9 mouse cellular contexts compared by ENCODE assay signal in genomic region chr2:172399901-172400300, GRCm38 (mm10). TPM values are rescaled to one million over a fixed set of nuclear protein-coding genes. Genes with fewer than 3 reads are reported as not detected.
DNase-seq lines count a peak whose midpoint lies in the region.
"Had no signal": no experiment of that assay in that cellular context is flagged by ENCODE, and none has a peak within 500 bp of the region (broad histone marks: within the 10 kb centered on the region; RNA-seq: fewer than 3 reads in every experiment).

No protein-coding gene starts in this region.

- H3K79me2 ChIP-seq in macrophage (ENCODE audit: inconsistent target) = 0 out of 2 replicates have a peak, but pooled peaks cover 10% of the 10 kb centered on the region

- no peak overlapping the region for H3K4me3 ChIP-seq in macrophage (ENCODE audit: inconsistent target)
- H3K4me3 ChIP-seq: erythroblast, embryonic 14.5 days had no signal

- no peaks in the 10 kb centered on the region for H3K36me3 ChIP-seq in macrophage (ENCODE audit: inconsistent target)

- WGBS in macrophage (ENCODE audit: missing documents) = 49% methylated on average over 9 of the region's 9 CpGs

- DNase-seq in adrenal gland, postnatal 14 days = peak; percentile 15
- DNase-seq in adrenal gland, postnatal 4 days (ENCODE audit: low spot score in 2 of 2) = no peak
- DNase-seq in retina, postnatal 1 day = peak; percentile 25
- no peak for DNase-seq in retina, embryonic 14.5 days (ENCODE audit: low spot score)
- DNase-seq in thymus, postnatal 36 days = peak; percentile 38 to 59
- DNase-seq in urinary bladder, adult 18-20 months (ENCODE audit: low spot score in 2 of 2) = no peak
- DNase-seq in left cerebral cortex, adult 11 months (ENCODE audit: low spot score) = no peak

- H3K27ac ChIP-seq in macrophage = peak overlapping the region; percentile 95

RNA-seq across cellular contexts. Expression of gene Cass4, which starts 6.3 kb away (rescaled TPM):
- total RNA-seq in adrenal gland, postnatal 14 days (2021) = 0.15 and 0.53 TPM in 2 replicates
- total RNA-seq in adrenal gland, postnatal 4 days (2021) = under 1 TPM; 0.22 to 0.25 TPM
- 1 to 10 TPM in 14 of 26 experiments, under 1 TPM in 12; 0.19 to 9.7 (median 1.1) TPM for total RNA-seq in macrophage (2018; cell fraction: chromatin; rRNA removed)
- total RNA-seq in macrophage (2018; cell fraction: cytosol; rRNA removed) = 1 to 10 TPM in 10 of 26 experiments, under 1 TPM in 16; 0.13 to 4.9 (median 0.87) TPM
- 1 to 10 TPM in 17 of 26 experiments, under 1 TPM in 8, not detected in 1; 0.22 to 5.6 (median 1.4) TPM for total RNA-seq in macrophage (2018; cell fraction: nucleus; rRNA removed)
- polyA plus RNA-seq in macrophage (2018) = 0.40 to 3.1 TPM (median 0.60 TPM) in 3 replicates
- polyA plus RNA-seq: erythroblast, embryonic 14.5 days had no signal

RNA-seq across cellular contexts. Expression of gene Cstf1, which starts 29.4 kb away (rescaled TPM):
- total RNA-seq in adrenal gland, postnatal 14 days (2021) = 35.5 and 36.1 TPM in 2 replicates
- 10 to 100 TPM; 38.5 to 41.5 TPM for total RNA-seq in adrenal gland, postnatal 4 days (2021)
- total RNA-seq in macrophage (2018; cell fraction: chromatin; rRNA removed) = 10 to 100 TPM in 24 of 26 experiments, 1 to 10 TPM in 2; 8.3 to 33.5 (median 15.8) TPM
- 10 to 100 TPM in 24 of 26 experiments, 1 to 10 TPM in 2; 9.6 to 16.7 (median 14.1) TPM for total RNA-seq in macrophage (2018; cell fraction: cytosol; rRNA removed)
- 10 to 100 TPM; 10.8 to 29.2 (median 14.9) TPM for total RNA-seq in macrophage (2018; cell fraction: nucleus; rRNA removed)
- 12.6 to 20.9 TPM (median 16.2 TPM) in 3 replicates for polyA plus RNA-seq in macrophage (2018)

RNA-seq across cellular contexts. Expression of gene Aurka, which starts 29.6 kb away (rescaled TPM):
- total RNA-seq in adrenal gland, postnatal 14 days (2021) = 10.5 and 14.6 TPM in 2 replicates
- 10 to 100 TPM; 22.4 to 22.6 TPM for total RNA-seq in adrenal gland, postnatal 4 days (2021)
- total RNA-seq in macrophage (2018; cell fraction: chromatin; rRNA removed) = 10 to 100 TPM in 1 of 26 experiments, 1 to 10 TPM in 24, under 1 TPM in 1; 0.73 to 12.3 (median 3.2) TPM
- total RNA-seq in macrophage (2018; cell fraction: cytosol; rRNA removed) = 1 to 10 TPM; 2.2 to 6.8 (median 3.6) TPM
- total RNA-seq in macrophage (2018; cell fraction: nucleus; rRNA removed) = 10 to 100 TPM in 1 of 26 experiments, 1 to 10 TPM in 25; 1.2 to 11.5 (median 2.4) TPM
- polyA plus RNA-seq in macrophage (2018) = 1.9 to 8.0 TPM (median 6.1 TPM) in 3 replicates

RNA-seq across cellular contexts. Expression of gene Rtf2, which starts 40.5 kb away (rescaled TPM):
- 66.2 and 71.8 TPM in 2 replicates for total RNA-seq in adrenal gland, postnatal 14 days (2021)
- 10 to 100 TPM; 73.0 to 73.2 TPM for total RNA-seq in adrenal gland, postnatal 4 days (2021)
- 100 to 1,000 TPM in 18 of 26 experiments, 10 to 100 TPM in 8; 73.1 to 320 (median 125) TPM for total RNA-seq in macrophage (2018; cell fraction: chromatin; rRNA removed)
- 100 to 1,000 TPM; 107 to 184 (median 136) TPM for total RNA-seq in macrophage (2018; cell fraction: cytosol; rRNA removed)
- 100 to 1,000 TPM in 13 of 26 experiments, 10 to 100 TPM in 13; 67.4 to 176 (median 100) TPM for total RNA-seq in macrophage (2018; cell fraction: nucleus; rRNA removed)
- polyA plus RNA-seq in macrophage (2018) = 128 to 215 TPM (median 170 TPM) in 3 replicates

RNA-seq across cellular contexts. Expression of gene Fam210b, which starts 54.5 kb away (rescaled TPM):
- 17.1 and 26.9 TPM in 2 replicates for total RNA-seq in adrenal gland, postnatal 14 days (2021)
- total RNA-seq in adrenal gland, postnatal 4 days (2021) = 10 to 100 TPM; 28.4 to 33.2 TPM
- 1 to 10 TPM in 17 of 26 experiments, under 1 TPM in 9; 0.43 to 4.8 (median 1.2) TPM for total RNA-seq in macrophage (2018; cell fraction: chromatin; rRNA removed)
- total RNA-seq in macrophage (2018; cell fraction: cytosol; rRNA removed) = 10 to 100 TPM in 1 of 26 experiments, 1 to 10 TPM in 25; 4.6 to 10.2 (median 7.0) TPM
- total RNA-seq in macrophage (2018; cell fraction: nucleus; rRNA removed) = 1 to 10 TPM; 1.2 to 6.9 (median 2.2) TPM
- polyA plus RNA-seq in macrophage (2018) = 7.8 to 11.4 TPM (median 8.2 TPM) in 3 replicates

Comparison
In these comparisons a context has a peak if more than half of its experiments do, and no peak if none do; other contexts are left out.
1. DNase-seq: peak in adrenal gland, postnatal 14 days (single experiment), retina, postnatal 1 day (single experiment) and thymus, postnatal 36 days (2 of 2); none in adrenal gland, postnatal 4 days (0 of 2), retina, embryonic 14.5 days (single experiment), urinary bladder, adult 18-20 months (0 of 2) and left cerebral cortex, adult 11 months (single experiment).